Mouse (Mus musculus): ENCODE data around the gene Nkg7.

Nkg7 gene

DNA sequence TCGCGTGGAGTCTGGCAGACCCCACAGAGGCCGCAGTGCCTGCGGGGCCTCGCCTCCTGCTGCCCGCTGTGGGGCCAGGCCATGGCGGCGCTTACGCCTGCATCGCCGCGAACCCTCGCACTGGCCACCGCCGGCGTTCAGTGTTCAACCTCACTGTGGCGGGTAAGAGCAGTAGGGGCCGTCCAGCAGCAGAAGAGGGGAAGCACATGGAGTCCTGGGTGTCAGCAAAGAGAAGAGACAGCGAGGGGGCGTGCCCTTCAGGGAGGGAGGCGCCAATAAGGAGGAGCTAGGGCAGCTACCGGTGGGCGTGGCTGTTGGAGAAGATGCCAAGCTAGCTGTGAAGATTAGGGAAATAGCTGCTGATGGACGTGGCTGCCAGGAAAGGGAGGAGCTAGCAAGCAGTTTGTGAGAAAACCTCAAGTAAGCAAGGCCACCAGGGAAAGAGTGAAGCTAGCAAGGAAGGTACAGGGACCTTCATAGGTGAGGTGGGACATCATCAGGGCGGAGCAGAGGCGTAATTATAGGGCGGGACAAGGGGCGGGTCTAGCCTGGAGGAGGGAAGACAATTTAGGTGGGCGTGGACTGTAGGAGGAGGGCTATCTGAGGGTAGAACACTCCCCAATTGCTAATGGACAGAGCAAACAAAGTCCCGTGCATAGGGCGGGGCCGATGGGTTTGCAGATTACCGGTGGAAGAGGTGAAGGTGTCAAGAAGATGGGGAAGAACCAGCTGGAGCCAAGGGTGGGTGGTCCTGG, 28.6 kb downstream of the Nkg7 start:
- ChIA-PET POLR2A (interaction anchor here in 3 of 4 experiments (0.6 to 3.2 kb wide), 65 partner anchors 8 to 1350 kb away, joined by 3 to 56 read pairs (median 4); partner anchors contain the start of genes Etfb (in 3 of the 3), Gm45233 (in 3 of the 3), Zfp715 (in 2 of the 3) and Ctu1 (in 1 of the 3)), CTCF (interaction anchor here (0.5 to 3.0 kb wide), 68 partner anchors 8 to 1832 kb away, joined by 3 to 39 read pairs (median 4); partner anchors contain the start of genes Nkg7 (in 2 of the 4), Zfp715 (in 2 of the 4), Ctu1 (in 1 of the 4) and Etfb (in 1 of the 4))

DNA sequence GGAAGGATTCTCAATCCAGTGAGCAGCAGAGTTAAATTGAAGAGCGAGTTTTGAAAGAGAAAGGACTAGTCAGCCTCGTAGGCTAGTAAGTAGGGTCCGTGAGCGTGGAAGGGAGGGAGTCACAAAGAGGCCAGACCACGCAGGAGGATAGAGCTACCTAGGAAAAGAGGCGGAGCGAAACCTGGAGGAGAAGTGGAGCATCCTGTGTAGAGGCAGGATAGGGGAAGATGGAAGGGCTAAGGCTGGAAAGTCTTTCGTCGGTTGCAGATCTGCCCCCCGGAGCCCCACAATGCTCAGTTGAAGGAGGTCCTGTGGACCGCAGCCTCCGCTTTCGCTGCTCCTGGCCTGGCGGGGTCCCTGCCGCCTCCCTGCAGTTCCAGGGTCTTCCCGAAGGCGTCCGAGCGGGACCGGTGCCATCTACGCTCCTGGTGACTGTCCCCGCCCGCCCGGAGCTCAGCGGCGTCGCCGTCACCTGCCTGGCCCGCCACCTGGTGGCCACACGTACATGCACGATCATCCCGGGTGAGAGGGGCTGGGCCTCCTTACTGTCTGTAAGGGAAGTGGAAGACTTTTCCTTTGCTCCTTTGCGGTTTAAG, 29.3 kb downstream of the Nkg7 start:
- ChIA-PET POLR2A (interaction anchor here in 3 of 4 experiments (0.6 to 3.2 kb wide), 67 partner anchors 9 to 1350 kb away, joined by 3 to 56 read pairs (median 4); partner anchors contain the start of genes Etfb (in 3 of the 3), Gm45233 (in 3 of the 3), Zfp715 (in 2 of the 3) and Ctu1 (in 1 of the 3)), CTCF (interaction anchor here (0.6 to 3.0 kb wide), 65 partner anchors 8 to 909 kb away, joined by 3 to 39 read pairs (median 4); partner anchors contain the start of genes Nkg7 (in 2 of the 4), Zfp715 (in 2 of the 4), Ctu1 (in 1 of the 4) and Etfb (in 1 of the 4))

GRCm38 (mm10) chr7:43470373-43470772, 33.5 kb downstream of the Nkg7 start:
- ChIA-PET CTCF (interaction anchor here (0.6 to 3.4 kb wide), 46 partner anchors 9 to 422 kb away, joined by 3 to 26 read pairs (median 3); partner anchors contain the start of genes 4931406B18Rik (in 1 of the 4) and Klk13 (in 1 of the 4)), POLR2A (interaction anchor here in 3 of 4 experiments (1.0 to 1.5 kb wide), 5 partner anchors 13 to 42 kb away, joined by 3 to 4 read pairs (median 3); no protein-coding TSS in a partner anchor)

DNA sequence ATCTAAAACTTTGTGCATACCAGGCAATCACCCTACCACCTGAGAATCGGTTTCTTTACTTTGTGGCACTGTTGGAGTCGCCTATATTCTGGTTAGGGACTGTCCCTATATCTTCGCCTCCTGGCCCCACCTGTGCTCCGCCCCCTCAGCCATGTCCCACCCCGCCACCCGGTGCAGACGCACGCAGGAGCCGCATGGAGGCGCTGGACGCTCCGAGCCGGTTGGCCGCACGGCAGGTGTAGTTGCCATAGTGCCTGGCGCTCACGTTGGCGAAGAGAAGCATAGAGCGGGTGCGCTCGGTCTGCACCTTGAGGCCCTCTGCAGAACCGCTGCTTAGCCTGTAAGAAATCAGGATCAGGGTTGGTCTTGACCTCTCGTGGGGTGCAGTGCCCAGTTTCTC, 38.8 kb downstream of the Nkg7 start:
- ChIA-PET POLR2A (interaction anchor here in 2 of 4 experiments (1.7 to 1.8 kb wide), 2 partner anchors 10 kb away, joined by 4 to 5 read pairs; no protein-coding TSS in a partner anchor), CTCF (interaction anchor here in 3 of 4 experiments (0.5 to 2.8 kb wide), 5 partner anchors 9 to 33 kb away, joined by 3 to 16 read pairs (median 4); no protein-coding TSS in a partner anchor)

- ChIA-PET CTCF (interaction anchor here in 2 of 4 experiments (0.8 to 2.8 kb wide), 4 partner anchors 10 to 33 kb away, joined by 3 to 16 read pairs (median 6); no protein-coding TSS in a partner anchor), POLR2A (interaction anchor here in 2 of 4 experiments (1.3 to 1.7 kb wide), 3 partner anchors 10 to 20 kb away, joined by 3 to 4 read pairs (median 3); no protein-coding TSS in a partner anchor)
Measured at GRCm38 (mm10) chr7:43476376-43476775, 39.5 kb downstream of the Nkg7 start.

DNA sequence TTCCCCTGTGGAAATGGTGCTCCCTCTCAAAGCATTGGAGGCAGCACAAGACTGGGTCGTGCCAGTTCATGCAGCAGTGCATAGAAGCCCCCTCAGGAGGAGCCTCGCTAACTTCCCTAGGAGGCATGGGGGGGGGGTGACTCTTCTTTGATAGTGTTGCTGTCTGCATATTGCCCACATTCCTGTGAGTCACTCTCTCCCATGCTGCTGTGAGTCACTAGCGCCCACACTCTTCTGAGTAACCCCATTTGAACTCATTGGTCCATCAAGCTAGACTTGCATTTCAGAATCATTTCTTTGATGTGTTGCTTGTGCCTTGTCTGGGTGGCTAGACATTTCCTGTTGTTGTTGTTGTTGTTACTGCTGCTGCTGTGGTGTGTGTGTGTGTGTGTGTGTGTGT, 44.3 kb downstream of the Nkg7 start:
- ChIA-PET CTCF (interaction anchor here in 3 of 4 experiments (0.6 to 1.2 kb wide), 4 partner anchors 11 to 1041 kb away, joined by 3 to 5 read pairs (median 4); no protein-coding TSS in a partner anchor), POLR2A (interaction anchor here in 1 of 4 experiments (0.6 kb wide), 2 partner anchors 82 to 138 kb away, joined by 3 read pairs; no protein-coding TSS in a partner anchor)

GRCm38 (mm10) chr7:43482090-43482716, 45.3 kb downstream of the Nkg7 start:
- CTCF ChIA-PET, result interaction anchor here in 3 of 4 experiments (0.5 to 1.7 kb wide), 5 partner anchors 12 to 1040 kb away, joined by 3 to 7 read pairs (median 3); no protein-coding TSS in a partner anchor
- POLR2A ChIA-PET, result interaction anchor here in 2 of 4 experiments (0.6 to 1.6 kb wide), 3 partner anchors 12 to 139 kb away, joined by 3 to 4 read pairs (median 3); no protein-coding TSS in a partner anchor

- ChIA-PET POLR2A (interaction anchor here in 3 of 4 experiments (0.6 to 1.6 kb wide), 5 partner anchors 12 to 29 kb away, joined by 3 to 4 read pairs (median 3); no protein-coding TSS in a partner anchor), CTCF (interaction anchor here (0.7 to 1.7 kb wide), 5 partner anchors 12 to 18 kb away, joined by 5 to 10 read pairs (median 7); no protein-coding TSS in a partner anchor)
Measured at GRCm38 (mm10) chr7:43483236-43483635, 46.4 kb downstream of the Nkg7 start.
